Mouse (Mus musculus) limb, embryonic 10.5 days (tissue): ENCODE measurements around the gene Gm45716. TPM values are rescaled to one million over a fixed set of nuclear protein-coding genes. Genes with fewer than 3 reads are reported as not detected.

ENCODE experiments used
- DNase-seq: peaks from one replicate; pipeline ENCODE4 v3.0.0-alpha.2; 2017; ENCODE audit warnings: low spot score
- H3K27ac ChIP-seq: fragments of 300-500 bp; sonication (generic); 2 replicates; pipeline ENCODE4 v1.5.1; 2016; ENCODE audit warnings: mild to moderate bottlenecking
- H3K27me3 ChIP-seq: fragments of 300-500 bp; sonication (generic); 2 replicates; pipeline ENCODE4 v1.6.1; 2016; ENCODE audit warnings: low read depth, mild to moderate bottlenecking; ENCODE audit not compliant: poor library complexity, severe bottlenecking
- H3K36me3 ChIP-seq: fragments of 300-500 bp; sonication (generic); 2 replicates; pipeline ENCODE4 v1.6.1; 2016; ENCODE audit warnings: mild to moderate bottlenecking, moderate library complexity
- H3K4me1 ChIP-seq: fragments of 300-500 bp; sonication (generic); 2 replicates; pipeline ENCODE4 v1.6.1; 2016
- H3K4me3 ChIP-seq: fragments of 300-500 bp; sonication (generic); 2 replicates; pipeline ENCODE4 v1.5.1; 2016; ENCODE audit warnings: mild to moderate bottlenecking, moderate library complexity
- H3K9me3 ChIP-seq: fragments of 300-500 bp; sonication (generic); replicated peaks from 2 replicates; pipeline ENCODE4 v1.6.1; 2016; ENCODE audit warnings: mild to moderate bottlenecking
- WGBS: fragments of 180-500 bp; shearing (Covaris S2); methylation state at CpG from one replicate; pipeline ENCODE4 v1.1.7; 2016; 5-methylcytosine and 5-hydroxymethylcytosine counted together
- polyA plus RNA-seq: library from polyadenylated mRNA; unstranded; fragments of >200 nt; fragmentation: Nextera tagmentation; extraction: Ambion mirVana; gene quantifications from 2 replicates; pipeline ENCODE4 v1.2.1, GENCODE M21; 2016

Gene Gm45716
- polyA plus RNA-seq, 1 experiment from 2014 or later: 12.7 TPM

GRCm38 (mm10) chr11:90177389-90177788 lies 10.1 kb upstream of the Gm45716 start:
- Histone ChIP-seq H3K9me3 (no peaks in the 10 kb centered on the region), H3K4me1 (no peaks in the 10 kb centered on the region), H3K27me3 (no peaks in the 10 kb centered on the region), H3K36me3 (no peaks in the 10 kb centered on the region), H3K27ac (no peak overlapping the region), H3K4me3 (no peak overlapping the region)
- 92% methylated on average over 6 of the region's 6 CpGs for WGBS
- DNase-seq: no peak

- Histone ChIP-seq H3K36me3 (no peaks in the 10 kb centered on the region), H3K4me1 (no peaks in the 10 kb centered on the region), H3K9me3 (no peaks in the 10 kb centered on the region), H3K27me3 (no peaks in the 10 kb centered on the region), H3K4me3 (no peak overlapping the region), H3K27ac (no peak overlapping the region)
- 36% methylated on average over 2 of the region's 2 CpGs for WGBS
- no peak for DNase-seq
Observed at GRCm38 (mm10) chr11:90183361-90183760, 4.1 kb upstream of the Gm45716 start.

- Histone ChIP-seq H3K36me3 (no peaks in the 10 kb centered on the region), H3K4me3 (no peak overlapping the region), H3K4me1 (no peaks in the 10 kb centered on the region), H3K27me3 (no peaks in the 10 kb centered on the region), H3K9me3 (no peaks in the 10 kb centered on the region), H3K27ac (no peak overlapping the region)
- DNase-seq: no peak
- WGBS: 89% methylated on average over 4 of the region's 4 CpGs
Observed at GRCm38 (mm10) chr11:90184756-90185155, 2.7 kb upstream of the Gm45716 start.

GRCm38 (mm10) chr11:90190156-90190555 lies 2.7 kb downstream of the Gm45716 start:
- H3K27ac ChIP-seq: no peak overlapping the region
- WGBS: 95% methylated on average over 3 of the region's 3 CpGs
- no peaks in the 10 kb centered on the region for H3K27me3 ChIP-seq
- no peaks in the 10 kb centered on the region for H3K9me3 ChIP-seq
- no peaks in the 10 kb centered on the region for H3K4me1 ChIP-seq
- H3K36me3 ChIP-seq: no peaks in the 10 kb centered on the region
- no peak for DNase-seq
- no peak overlapping the region for H3K4me3 ChIP-seq

- no peaks in the 10 kb centered on the region for H3K36me3 ChIP-seq
- H3K4me3 ChIP-seq: no peak overlapping the region
- H3K27me3 ChIP-seq: no peaks in the 10 kb centered on the region
- WGBS: 74% methylated on average over 1 of the region's 1 CpGs
- H3K4me1 ChIP-seq: no peaks in the 10 kb centered on the region
- no peak overlapping the region for H3K27ac ChIP-seq
- H3K9me3 ChIP-seq: no peaks in the 10 kb centered on the region
- DNase-seq: no peak
Observed at GRCm38 (mm10) chr11:90194946-90195345, 7.5 kb downstream of the Gm45716 start.

- Histone ChIP-seq H3K36me3 (no peaks in the 10 kb centered on the region), H3K27me3 (no peaks in the 10 kb centered on the region), H3K4me1 (no peaks in the 10 kb centered on the region), H3K4me3 (no peak overlapping the region), H3K9me3 (no peaks in the 10 kb centered on the region), H3K27ac (no peak overlapping the region)
- 92% methylated on average over 11 of the region's 11 CpGs for WGBS
- no peak for DNase-seq
Observed at GRCm38 (mm10) chr11:90195756-90196520, 8.5 kb downstream of the Gm45716 start.

- no peaks in the 10 kb centered on the region for H3K9me3 ChIP-seq
- no peaks in the 10 kb centered on the region for H3K27me3 ChIP-seq
- no peak for DNase-seq
- no peak overlapping the region for H3K4me3 ChIP-seq
- WGBS: 87% methylated on average over 12 of the region's 12 CpGs
- H3K27ac ChIP-seq: no peak overlapping the region
- no peaks in the 10 kb centered on the region for H3K4me1 ChIP-seq
- H3K36me3 ChIP-seq: no peaks in the 10 kb centered on the region
Observed at GRCm38 (mm10) chr11:90196521-90197215, 9.2 kb downstream of the Gm45716 start.

GRCm38 (mm10) chr11:90198048-90198447 lies 10.6 kb downstream of the Gm45716 start:
- no peak overlapping the region for H3K27ac ChIP-seq
- no peak for DNase-seq

GRCm38 (mm10) chr11:90200826-90201225 lies 13.3 kb downstream of the Gm45716 start:
- DNase-seq: no peak
- no peaks in the 10 kb centered on the region for H3K4me1 ChIP-seq
- H3K9me3 ChIP-seq: no peaks in the 10 kb centered on the region
- H3K27ac ChIP-seq: no peak overlapping the region
- H3K36me3 ChIP-seq: no peaks in the 10 kb centered on the region
- WGBS: 82% methylated on average over 2 of the region's 2 CpGs
- H3K4me3 ChIP-seq: no peak overlapping the region
- H3K27me3 ChIP-seq: no peaks in the 10 kb centered on the region

More at GRCm38 (mm10) chr11:90198048-90198447, 10.6 kb downstream of the Gm45716 start:
- H3K27me3 ChIP-seq: no peaks in the 10 kb centered on the region
- no peaks in the 10 kb centered on the region for H3K9me3 ChIP-seq
- H3K4me3 ChIP-seq: no peak overlapping the region
- no peaks in the 10 kb centered on the region for H3K36me3 ChIP-seq
- H3K4me1 ChIP-seq: no peaks in the 10 kb centered on the region
- WGBS: 76% methylated on average over 5 of the region's 5 CpGs

GRCm38 (mm10) chr11:90214246-90214645 lies 26.8 kb downstream of the Gm45716 start:
- no peak for DNase-seq
- Histone ChIP-seq H3K36me3 (no peaks in the 10 kb centered on the region), H3K9me3 (no peaks in the 10 kb centered on the region), H3K27me3 (no peaks in the 10 kb centered on the region), H3K4me1 (no peaks in the 10 kb centered on the region), H3K27ac (no peak overlapping the region), H3K4me3 (no peak overlapping the region)
- 81% methylated on average over 7 of the region's 7 CpGs for WGBS

GRCm38 (mm10) chr11:90220022-90220645 lies 32.7 kb downstream of the Gm45716 start:
- H3K4me3 ChIP-seq: no peak overlapping the region
- H3K27ac ChIP-seq: no peak overlapping the region
- no peaks in the 10 kb centered on the region for H3K27me3 ChIP-seq
- no peaks in the 10 kb centered on the region for H3K36me3 ChIP-seq
- no peak for DNase-seq
- WGBS: 71% methylated on average over 6 of the region's 6 CpGs
- H3K9me3 ChIP-seq: no peaks in the 10 kb centered on the region
- H3K4me1 ChIP-seq: peaks cover 8% of the 10 kb centered on the region

GRCm38 (mm10) chr11:90220750-90221149 lies 33.3 kb downstream of the Gm45716 start:
- DNase-seq: no peak

GRCm38 (mm10) chr11:90224914-90225470 lies 37.5 kb downstream of the Gm45716 start:
- H3K4me3 ChIP-seq: no peak overlapping the region
- peaks cover 11% of the 10 kb centered on the region for H3K4me1 ChIP-seq
- no peak overlapping the region for H3K27ac ChIP-seq
- DNase-seq: no peak
- H3K36me3 ChIP-seq: no peaks in the 10 kb centered on the region
- no peaks in the 10 kb centered on the region for H3K9me3 ChIP-seq
- H3K27me3 ChIP-seq: no peaks in the 10 kb centered on the region
- 58% methylated on average over 11 of the region's 11 CpGs for WGBS

More at GRCm38 (mm10) chr11:90220750-90221149, 33.3 kb downstream of the Gm45716 start:
- Histone ChIP-seq H3K9me3 (no peaks in the 10 kb centered on the region), H3K27me3 (no peaks in the 10 kb centered on the region), H3K4me3 (no peak overlapping the region), H3K4me1 (peaks cover 8% of the 10 kb centered on the region), H3K27ac (no peak overlapping the region), H3K36me3 (no peaks in the 10 kb centered on the region)
- WGBS: 31% methylated on average over 2 of the region's 2 CpGs
